Mouse (Mus musculus) naive thymus-derived CD4-positive, alpha-beta T cell, adult 2 months (primary cell): ENCODE data around the gene Epsti1.

Experiments used
- DNase-seq: peaks from one replicate; pipeline ENCODE4 v3.0.0-alpha.2; 2011; ENCODE audit warnings: low read depth

The Epsti1 gene

GRCm38 (mm10) chr14:78015540-78016321 is 111.7 kb downstream of the Epsti1 start:
- no peak for DNase-seq

- DNase-seq = no peak
These were observed 112.4 kb downstream of the Epsti1 start for GRCm38 (mm10) chr14:78016398-78016797.

GRCm38 (mm10) chr14:78019935-78020334 is 115.9 kb downstream of the Epsti1 start:
- no peak for DNase-seq

GRCm38 (mm10) chr14:78038876-78039275 is 134.8 kb downstream of the Epsti1 start:
- DNase-seq = no peak

- no peak for DNase-seq
These were observed 136.6 kb downstream of the Epsti1 start for GRCm38 (mm10) chr14:78040643-78041042.

GRCm38 (mm10) chr14:78041886-78042526 is 138.0 kb downstream of the Epsti1 start:
- no peak for DNase-seq

- DNase-seq = no peak
These were observed 139.0 kb downstream of the Epsti1 start for GRCm38 (mm10) chr14:78043079-78043478.

GRCm38 (mm10) chr14:78048258-78048657 is 144.2 kb downstream of the Epsti1 start:
- no peak for DNase-seq

- no peak for DNase-seq
These were observed 144.6 kb downstream of the Epsti1 start for GRCm38 (mm10) chr14:78048674-78049073.
